Mouse (Mus musculus) mouse trophoblast stem cell (cell line): ENCODE data around the gene Zyx.

Experiments
- in situ Hi-C, 2 experiments: fragments of 300-500 bp; cut with MseI, MboI; formaldehyde crosslinking; loops; 2 replicates in 1 of 2; 3 replicates in 1 of 2; pipeline ENCODE4 v1.15.1; 2025

The Zyx gene

GRCm38 (mm10) chr6:42349426-42350020 lies at the start of gene Zyx:
TSS of gene Zyx (plus strand) at chr6:42349630.
- in situ Hi-C loops: no loop called here

- in situ Hi-C loops: no loop called here
Measured at GRCm38 (mm10) chr6:42309816-42310378, 39.5 kb upstream of the Zyx start.

DNA sequence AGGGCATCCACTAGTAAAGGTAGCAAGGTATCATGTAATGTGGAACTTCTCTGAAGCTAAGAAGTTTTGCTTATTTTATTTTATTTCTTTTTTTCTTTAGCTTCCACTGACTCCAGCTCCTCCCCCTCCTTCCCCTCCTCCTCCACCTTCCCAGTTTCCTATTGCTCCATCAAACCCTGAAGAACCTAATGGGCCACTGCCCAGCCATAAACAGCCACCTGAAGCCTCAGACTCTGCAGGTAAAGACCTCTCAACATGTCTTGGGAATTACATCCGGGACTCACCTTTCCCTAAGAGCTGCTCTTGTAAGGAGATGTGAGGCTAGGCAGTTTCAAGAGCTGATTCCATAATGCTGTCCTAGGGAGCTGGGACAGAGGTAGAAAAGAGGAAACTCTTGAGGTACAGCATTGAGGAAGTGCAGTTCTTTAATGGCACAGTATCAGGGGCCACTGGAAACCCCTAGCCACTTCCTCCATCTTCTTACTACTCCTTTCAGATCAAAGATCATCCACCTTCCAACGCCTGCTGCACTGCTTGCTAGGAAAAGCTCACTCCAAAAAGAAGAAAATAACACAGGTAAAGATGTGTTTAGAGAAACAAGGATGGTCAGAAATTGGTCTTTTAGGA lies 38.9 kb upstream of the Zyx start:
- in situ Hi-C loops: no loop called here

- in situ Hi-C loops: no loop called here
Measured at GRCm38 (mm10) chr6:42318293-42318692, 31.1 kb upstream of the Zyx start.

GRCm38 (mm10) chr6:42323371-42324066 lies 25.9 kb upstream of the Zyx start:
- in situ Hi-C loops: loop anchor here in 1 of 2 experiments (10.0 kb wide), 1 partner anchor 99 kb away; no protein-coding TSS in a partner anchor

DNA sequence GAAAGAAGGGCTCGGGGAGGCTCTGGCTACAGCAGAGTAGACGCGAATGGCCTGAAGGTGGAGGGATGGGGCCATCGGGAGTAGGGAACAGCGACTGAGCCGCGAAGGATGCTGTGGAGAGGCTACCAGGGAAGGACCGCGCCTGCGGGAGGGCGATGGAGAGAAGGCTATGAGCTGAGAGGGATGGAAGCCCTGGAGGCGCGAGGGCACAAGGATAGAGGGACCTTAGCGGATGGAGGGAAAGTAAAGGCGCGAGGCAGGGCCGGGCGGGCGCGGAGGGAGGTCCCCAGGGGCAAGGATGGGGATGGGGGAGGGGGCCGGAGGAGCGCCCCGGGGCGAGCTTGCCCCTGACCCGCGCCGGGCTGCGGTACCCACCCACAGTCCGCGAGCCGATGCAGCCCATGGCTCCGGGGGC lies 25.4 kb upstream of the Zyx start:
- in situ Hi-C loops: loop anchor here in 1 of 2 experiments (10.0 kb wide), 1 partner anchor 99 kb away; no protein-coding TSS in a partner anchor

GRCm38 (mm10) chr6:42324482-42325267 lies 24.8 kb upstream of the Zyx start, which contains the start of gene Fam131b:
TSS of gene Fam131b (minus strand) at chr6:42324643.
- in situ Hi-C loops: loop anchor here in 1 of 2 experiments (10.0 kb wide), 1 partner anchor 100 kb away; no protein-coding TSS in a partner anchor

DNA sequence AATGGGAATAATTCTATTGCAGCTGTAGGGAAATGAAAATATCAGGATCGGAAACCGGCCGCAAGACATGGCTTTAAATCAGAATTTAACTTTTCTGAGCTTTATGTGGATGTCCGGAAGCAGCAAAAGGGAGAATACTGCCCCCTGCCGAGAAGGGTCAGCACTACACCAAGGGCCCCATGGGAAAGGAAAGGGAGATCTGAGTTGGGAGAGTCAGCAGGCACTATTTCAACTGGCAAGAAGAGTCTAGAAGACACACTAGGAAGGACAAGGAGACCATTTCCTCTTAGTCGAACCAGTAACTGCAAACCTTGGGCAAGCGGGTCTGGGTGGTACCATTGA lies 24.2 kb upstream of the Zyx start:
- in situ Hi-C loops: loop anchor here in 1 of 2 experiments (10.0 kb wide), 1 partner anchor 100 kb away; no protein-coding TSS in a partner anchor

DNA sequence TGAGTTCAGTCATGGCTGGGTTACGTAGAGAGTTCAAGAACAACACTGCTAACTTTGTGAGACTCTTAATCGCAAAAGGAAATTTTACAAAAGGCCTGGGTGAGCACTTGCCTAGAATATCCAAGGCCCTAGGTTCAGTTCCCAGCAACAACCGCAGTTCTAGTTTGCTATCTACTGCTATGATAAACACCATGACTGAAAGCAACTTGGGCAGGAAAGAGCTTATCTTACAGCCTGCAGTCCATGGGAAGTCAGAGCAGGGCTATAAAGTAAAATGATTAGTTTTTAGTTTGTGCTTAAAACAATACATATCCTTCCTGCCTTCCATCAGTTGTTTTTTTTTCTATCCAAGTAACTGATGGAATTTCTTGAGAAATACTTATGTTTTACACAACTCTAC lies 22.9 kb upstream of the Zyx start:
- in situ Hi-C loops: loop anchor here in 1 of 2 experiments (10.0 kb wide), 1 partner anchor 102 kb away; no protein-coding TSS in a partner anchor

DNA sequence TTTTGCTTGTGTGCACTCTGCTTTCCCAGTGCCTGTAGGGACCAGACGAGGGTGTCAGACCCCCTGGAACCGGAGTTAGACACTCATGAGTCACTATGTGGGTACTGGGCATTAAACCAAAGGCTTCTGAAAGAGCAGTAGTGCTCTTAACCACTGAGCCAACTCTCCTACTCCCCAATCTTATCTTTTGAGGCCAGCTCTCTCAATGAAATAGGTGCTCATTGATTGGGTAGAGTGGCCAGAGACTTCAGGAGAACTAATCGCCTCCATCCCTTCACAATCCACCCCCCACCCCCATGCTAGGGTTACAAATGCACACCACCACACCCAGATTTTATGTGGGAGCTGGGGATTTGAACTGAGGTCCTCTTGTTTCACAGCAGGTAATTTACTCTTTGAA lies 20.7 kb upstream of the Zyx start:
- in situ Hi-C loops: loop anchor here in 1 of 2 experiments (10.0 kb wide), 1 partner anchor 104 kb away; no protein-coding TSS in a partner anchor

DNA sequence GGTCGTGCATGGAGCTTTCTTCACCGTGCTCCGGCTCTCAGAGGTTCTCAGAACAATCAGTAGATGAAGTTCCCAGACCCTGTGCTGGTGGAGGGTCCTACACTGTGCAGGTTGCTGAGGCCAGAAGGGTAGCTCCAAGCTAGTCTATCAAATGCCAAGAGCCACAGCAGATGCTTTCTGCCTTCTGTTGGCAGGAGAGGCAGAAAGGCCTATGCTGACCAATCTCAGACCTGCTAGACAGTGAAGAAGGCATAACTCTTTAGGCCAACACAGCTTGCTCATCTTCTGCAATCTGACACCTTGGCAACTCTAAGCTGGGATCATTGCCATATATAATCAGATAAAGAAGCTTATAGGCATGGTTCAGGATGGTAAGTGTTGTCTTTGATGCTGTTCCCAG lies 19.2 kb upstream of the Zyx start:
- in situ Hi-C loops: no loop called here

DNA sequence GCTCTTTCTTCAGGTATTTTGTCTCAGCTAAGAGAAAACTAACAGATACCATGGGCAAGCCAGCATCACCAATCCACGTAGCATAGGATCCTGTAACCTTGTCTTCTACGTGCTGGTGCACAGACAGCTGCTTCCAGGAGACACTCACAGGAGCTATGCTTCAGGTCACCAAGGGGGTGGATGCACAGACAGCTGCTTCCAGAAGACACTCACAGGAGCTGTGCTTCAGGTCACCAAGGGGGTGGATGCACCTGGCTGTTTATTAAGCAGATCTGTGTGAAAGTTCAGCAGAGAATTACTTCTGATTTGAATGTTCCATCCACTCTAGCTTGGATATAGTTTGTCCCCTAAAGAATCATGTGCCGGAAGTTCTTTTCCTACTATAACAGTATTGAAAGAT lies 18.5 kb upstream of the Zyx start:
- in situ Hi-C loops: no loop called here

DNA sequence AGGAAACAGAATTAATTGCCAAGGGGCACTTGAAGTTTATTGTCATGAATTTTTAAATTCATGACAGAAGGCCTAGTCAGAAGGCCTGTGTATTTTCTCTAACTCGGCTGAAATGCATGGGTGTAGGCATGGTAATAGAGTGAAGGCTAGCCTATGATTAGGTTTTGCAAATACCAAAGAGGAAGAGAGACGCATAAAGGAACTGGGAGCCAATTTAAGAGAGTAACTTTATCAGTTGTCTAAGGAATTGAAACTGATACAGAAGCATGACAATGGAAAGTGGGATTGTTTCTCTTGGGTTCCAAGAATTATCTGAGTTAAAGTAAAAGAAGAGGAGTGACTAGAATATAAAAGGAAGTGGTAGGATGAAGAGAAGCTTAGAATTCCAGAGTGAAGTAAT lies 10.2 kb upstream of the Zyx start:
- in situ Hi-C loops: no loop called here

DNA sequence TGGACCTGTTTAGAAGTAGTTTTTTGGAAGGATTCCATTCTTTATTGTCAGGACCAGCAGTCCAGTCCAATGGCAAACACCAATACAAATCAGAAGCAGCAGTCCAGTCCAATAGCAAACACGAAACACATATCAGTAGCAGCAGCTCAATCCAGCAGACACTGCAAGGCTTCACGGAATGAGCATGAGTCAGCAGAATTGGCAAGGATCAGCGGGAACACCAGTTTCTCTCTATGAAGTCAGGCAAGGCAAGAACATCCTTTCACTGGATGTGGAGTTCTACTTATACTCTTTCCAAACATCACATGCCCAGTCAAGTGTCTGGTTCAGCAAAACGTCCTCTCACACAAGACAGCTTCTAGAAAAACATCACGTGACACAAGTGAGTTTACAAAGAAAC lies 9.4 kb upstream of the Zyx start:
- in situ Hi-C loops: no loop called here

DNA sequence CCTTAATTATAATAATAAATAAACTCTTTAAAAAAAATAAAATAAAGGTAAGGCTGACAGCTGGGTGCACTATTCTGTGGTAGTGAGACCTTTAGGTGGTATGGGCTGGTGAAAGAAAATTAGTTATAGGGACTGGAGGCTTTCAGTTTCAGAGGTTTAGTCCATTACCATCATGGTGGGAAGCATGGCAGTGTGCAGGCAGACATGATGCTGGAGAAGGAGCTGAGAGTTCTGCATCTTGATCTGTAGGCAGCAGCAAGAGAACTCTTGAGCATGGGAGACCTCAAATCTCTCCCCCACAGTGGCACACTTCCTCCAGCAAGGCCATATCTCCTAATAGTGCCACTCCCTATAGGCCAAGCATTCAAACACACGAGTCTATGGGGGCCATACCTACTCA lies 7.3 kb upstream of the Zyx start:
- in situ Hi-C loops: no loop called here

DNA sequence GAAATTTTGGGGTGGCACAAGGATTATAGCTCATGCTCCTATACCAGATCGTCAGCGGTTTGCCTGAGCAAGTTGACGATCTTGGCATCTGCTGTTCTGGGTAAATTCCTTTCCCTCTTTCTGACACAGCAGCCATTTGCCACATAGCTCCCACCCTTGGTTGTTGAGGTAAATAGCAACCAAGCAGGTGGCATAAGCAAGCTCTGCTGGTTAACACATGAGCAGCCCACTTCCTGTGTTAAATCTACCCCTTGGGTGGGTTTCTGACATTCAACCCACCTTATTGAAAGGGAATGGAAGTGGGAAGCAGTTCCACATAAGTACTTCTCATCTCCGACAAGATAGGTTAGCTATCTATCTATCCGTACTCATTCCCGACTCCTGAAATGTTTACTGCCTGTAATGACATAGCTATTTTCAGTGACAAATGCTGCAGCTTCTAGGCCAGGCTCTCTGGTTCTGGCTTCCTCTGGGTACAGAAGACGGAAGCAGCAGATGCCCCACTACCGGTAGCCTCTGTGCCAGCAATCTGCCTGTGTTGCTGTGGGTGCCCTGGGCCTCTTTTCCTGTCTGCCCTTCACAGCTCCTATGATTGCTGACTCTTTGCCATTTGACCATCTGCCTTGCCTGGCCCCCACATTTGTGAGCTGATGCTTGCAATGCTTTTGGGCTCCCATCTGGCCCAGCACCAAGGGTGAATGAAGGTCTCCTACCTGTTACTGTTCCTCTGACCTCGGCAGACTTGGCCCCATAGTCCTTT lies 5.9 kb upstream of the Zyx start:
- in situ Hi-C loops: no loop called here

GRCm38 (mm10) chr6:42344255-42344654 lies 5.2 kb upstream of the Zyx start:
- in situ Hi-C loops: no loop called here

DNA sequence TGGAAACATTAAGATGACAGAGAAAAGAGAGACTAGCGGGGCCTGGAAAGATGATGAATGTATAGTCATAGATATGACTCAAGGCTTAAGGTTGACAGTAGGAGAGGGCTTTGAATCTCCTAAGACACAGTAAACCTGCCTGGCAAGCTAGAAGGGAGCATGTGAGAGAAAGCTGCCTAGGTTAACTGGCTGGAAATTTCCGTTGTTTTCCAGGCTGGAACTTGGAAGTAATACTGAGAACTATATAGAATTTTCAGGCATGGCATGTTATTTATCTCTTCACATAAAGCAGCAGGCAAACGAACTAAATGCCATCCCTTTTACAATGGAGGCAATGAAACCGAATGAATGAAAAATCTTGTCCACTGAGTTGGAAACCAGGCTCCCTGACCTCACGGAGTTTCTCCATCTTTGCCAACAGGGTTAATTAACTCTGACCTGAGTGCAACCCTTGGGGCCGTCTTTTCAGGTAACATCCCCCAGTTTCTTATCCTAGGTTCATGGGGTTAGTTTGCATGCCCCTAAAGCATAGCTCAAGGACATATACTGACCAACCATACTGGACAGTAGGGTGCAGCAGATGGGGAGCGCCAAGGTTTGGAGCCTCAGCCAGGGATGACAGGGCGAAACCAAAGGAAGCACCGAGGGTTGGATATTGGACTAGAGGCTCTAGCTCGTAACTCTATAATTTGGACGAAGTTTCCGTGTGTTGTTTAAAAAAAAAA lies 987 bp upstream of the Zyx start:
- in situ Hi-C loops: no loop called here

- in situ Hi-C loops: no loop called here
Measured at GRCm38 (mm10) chr6:42349006-42349425, 414 bp upstream of the Zyx start.
